Mouse (Mus musculus) ES-E14 (cell line): ENCODE measurements around the gene Fasn.

Experiments used
- CHD2 ChIP-seq: IDR thresholded peaks from 2 replicates; pipeline ENCODE4 v1.6.1; 2014; ENCODE audit warnings: mild to moderate bottlenecking, low read depth, low read length, inconsistent platforms
- HCFC1 ChIP-seq: IDR thresholded peaks from 2 replicates; pipeline ENCODE4 v1.6.1; 2012; ENCODE audit warnings: low read length, inconsistent platforms, borderline replicate concordance; ENCODE audit not compliant: insufficient read depth
- MAFK ChIP-seq: IDR thresholded peaks from 2 replicates; pipeline ENCODE4 v1.6.1; 2014; ENCODE audit warnings: mild to moderate bottlenecking, low read depth, low read length, inconsistent platforms; ENCODE audit not compliant: insufficient read depth

GRCm38 (mm10) chr11:120777123-120777522 is 47.2 kb downstream of the Fasn start:
- TF ChIP-seq HCFC1 (no peak), CHD2 (no peak), MAFK (no peak)
